Mouse (Mus musculus) C2C12 (cell line): ENCODE data around the gene Gpr174.

Experiments
- CEBPB ChIP-seq: IDR thresholded peaks from one replicate; pipeline ENCODE4 v1.6.1; 2011; ENCODE audit warnings: low read depth, mild to moderate bottlenecking, control low read depth, moderate library complexity
- CTCF ChIP-seq: IDR thresholded peaks from one replicate; pipeline ENCODE4 v1.5.1; 2011; ENCODE audit not compliant: control insufficient read depth, insufficient read depth, insufficient read length
- MYOG ChIP-seq: IDR thresholded peaks from one replicate; pipeline ENCODE4 v1.6.1; 2011; ENCODE audit not compliant: control insufficient read depth, insufficient read length; ENCODE audit errors: extremely low read depth

DNA sequence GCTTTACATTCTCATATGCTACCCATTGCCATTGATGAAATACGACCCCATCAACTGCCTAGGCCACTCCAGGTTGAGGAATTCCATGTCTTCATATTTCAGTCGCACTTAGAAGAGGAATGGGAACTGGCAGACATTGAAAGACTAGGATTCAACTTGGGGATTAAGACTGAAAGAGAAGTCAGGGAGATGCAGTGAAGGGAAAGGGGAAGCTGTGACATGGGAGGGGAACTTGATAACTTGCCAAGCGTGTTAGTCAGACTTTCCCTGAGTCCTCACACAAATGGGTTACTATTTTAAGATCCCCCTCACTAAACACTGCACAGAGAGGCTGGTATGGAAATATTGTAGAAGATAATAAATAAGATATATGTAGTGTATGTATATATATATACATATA lies 74.2 kb downstream of the Gpr174 start:
- TF ChIP-seq CTCF (no peak), CEBPB (no peak), MYOG (no peak)
